Mouse (Mus musculus) mature B cell (primary cell): Measurements from ENCODE around the gene Ercc6l2.
"Not testable (repeated sequence)": the region's sequence is repeated elsewhere in the genome, so short reads cannot be mapped to it uniquely, and the experiment has no call there.

ENCODE experiments used
- in situ Hi-C: fragments of 300-500 bp; cut with MboI; formaldehyde crosslinking; loops from 2 replicates; pipeline ENCODE4 v1.14.3; 2019

The Ercc6l2 gene

DNA sequence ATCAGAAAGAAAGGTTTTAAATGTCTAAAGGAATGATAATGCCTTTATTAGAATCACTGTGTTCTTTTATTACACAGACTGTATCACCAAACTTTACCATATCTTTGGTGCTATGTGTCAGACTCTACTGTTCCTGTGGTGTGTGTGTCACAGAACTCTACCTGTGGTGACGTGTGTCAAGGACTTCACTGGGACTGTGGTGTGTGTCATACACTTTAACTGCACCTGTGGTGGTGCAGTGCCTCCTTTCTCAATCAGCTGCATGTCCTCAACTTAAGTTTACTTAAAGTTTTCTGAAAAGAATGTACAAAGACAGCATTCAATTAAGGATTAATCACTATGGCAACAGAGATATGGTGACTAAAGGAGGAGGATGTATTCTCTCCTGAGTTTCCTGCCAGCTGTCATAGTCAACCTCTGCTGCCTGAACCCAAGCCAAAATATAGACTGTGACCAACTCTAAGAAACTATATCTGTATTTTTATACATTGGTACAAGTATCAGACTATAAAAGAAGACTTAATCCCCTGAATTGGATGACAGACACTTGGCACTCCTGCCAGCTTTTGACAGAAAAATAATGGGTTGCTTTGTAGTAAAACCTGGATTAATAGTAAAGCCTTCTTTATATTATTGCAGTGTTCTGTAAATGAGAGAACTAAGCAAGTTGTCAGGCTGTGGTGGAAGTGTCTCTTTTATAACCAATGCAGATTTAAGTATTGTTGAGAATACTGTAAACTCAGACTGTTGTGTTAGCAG, 64.2 kb downstream of the Ercc6l2 start:
- in situ Hi-C loops = no loop called here

DNA sequence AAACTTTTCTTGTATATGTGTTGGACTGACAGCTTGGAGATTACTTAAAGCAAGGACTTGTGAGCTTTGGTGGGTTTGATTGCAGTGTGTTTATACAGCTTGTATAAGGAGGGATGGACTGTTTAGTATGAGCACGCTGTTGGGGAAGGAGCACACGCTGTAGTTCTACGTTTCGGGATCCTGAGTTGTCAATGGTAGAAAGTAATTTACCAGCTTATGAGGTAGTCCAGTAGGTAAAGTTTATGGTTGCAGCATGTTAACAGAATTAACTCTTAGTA, 64.8 kb downstream of the Ercc6l2 start:
- in situ Hi-C loops = no loop called here

DNA sequence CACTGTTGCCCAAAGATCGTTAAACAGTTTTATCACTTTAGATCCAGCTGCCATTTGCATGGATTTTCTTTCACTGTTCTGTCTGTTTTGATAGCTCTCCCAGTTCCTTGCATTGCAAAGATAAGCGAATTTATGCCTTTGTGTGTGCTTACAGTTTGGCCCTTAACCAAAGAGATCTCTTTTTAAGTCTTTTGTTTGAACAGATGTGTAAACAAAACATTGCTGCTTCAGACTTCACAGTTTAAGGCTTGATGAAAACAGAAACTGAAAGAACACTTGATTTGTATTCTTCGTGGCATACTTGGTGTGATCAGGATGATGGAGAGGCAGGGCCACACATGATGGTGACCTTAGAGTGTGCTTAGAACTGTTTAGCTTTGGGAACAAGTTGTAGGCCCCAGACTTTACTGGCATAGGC, 70.5 kb downstream of the Ercc6l2 start:
- in situ Hi-C loops = no loop called here

DNA sequence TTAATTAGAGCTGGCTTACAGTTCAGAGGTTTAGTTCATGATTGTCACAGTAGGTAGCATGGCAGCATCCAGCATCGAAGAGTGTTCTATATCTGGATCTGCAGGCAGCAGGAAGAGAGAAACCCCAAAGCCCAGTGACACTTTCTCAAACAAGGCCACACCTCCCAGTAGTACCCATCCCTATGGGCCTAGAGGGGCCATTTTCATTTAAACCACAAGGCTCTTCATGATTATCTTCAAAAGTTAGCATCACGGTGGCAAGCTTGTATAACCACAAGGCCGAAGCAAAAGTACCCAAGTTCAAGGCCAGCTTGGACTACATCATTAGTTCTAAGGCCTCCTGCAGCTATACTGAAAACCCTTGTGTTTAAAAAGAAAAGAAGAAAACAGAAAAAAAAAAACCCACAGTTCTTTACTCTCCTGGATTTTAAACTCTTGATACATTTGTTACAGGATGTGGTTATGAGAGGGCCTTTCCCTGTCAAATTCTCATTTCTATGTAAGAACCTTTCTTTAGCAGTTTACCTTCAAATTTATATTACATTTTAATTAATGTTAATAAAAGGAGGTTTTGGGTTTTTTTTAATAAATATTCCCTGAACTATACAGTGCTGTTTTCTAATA, 71.5 kb downstream of the Ercc6l2 start:
- in situ Hi-C loops = no loop called here

DNA sequence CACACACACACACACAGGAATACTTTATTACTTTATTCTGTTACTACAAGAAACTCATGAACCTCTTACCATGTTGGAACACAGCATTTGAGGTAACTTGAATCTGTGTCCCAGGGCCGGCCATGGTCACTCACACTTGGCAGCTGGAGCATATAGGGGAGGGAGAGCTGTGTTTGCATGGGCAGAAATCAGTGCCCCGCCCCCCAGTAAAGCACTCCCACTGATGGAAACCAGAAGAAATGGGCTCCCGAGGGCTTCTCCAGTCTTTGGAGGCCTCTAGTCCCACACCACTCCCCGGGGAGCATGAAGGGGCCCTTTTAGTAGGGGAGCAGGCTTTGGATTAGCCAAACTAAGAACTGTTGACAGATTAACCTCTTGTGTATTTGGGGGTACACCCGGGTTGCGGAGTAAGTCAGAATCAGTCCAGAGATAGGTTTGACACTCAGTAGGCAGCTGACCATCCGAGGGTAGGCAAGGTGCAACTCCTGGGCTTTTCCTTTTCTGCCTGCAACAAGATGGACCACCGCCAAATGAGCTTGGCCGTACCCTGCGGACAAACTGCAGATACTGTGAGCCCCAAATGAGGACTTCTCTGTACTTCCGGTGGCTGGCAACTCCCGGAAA, 85.8 kb downstream of the Ercc6l2 start:
- in situ Hi-C loops = no loop called here

DNA sequence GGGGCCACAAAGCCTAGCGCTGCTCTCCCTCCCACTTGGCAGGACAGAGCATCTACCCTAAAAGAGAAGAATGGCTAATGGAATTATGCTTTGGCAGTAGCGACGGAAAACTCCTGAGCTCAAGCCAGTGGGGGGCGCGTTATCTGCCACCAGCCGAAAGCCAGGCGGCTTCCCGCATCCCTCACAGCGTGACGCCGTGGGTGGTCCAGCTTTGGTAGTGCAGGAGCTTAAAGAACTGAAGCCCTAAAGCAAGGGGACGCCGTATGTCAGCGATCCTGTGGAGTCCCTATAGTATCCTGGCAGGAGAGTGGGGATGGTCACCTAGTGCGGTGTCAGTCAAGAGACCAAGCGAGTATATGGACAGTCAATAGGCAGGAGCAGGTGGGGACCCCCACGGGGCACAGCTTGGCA, 86.3 kb downstream of the Ercc6l2 start:
- in situ Hi-C loops = no loop called here

DNA sequence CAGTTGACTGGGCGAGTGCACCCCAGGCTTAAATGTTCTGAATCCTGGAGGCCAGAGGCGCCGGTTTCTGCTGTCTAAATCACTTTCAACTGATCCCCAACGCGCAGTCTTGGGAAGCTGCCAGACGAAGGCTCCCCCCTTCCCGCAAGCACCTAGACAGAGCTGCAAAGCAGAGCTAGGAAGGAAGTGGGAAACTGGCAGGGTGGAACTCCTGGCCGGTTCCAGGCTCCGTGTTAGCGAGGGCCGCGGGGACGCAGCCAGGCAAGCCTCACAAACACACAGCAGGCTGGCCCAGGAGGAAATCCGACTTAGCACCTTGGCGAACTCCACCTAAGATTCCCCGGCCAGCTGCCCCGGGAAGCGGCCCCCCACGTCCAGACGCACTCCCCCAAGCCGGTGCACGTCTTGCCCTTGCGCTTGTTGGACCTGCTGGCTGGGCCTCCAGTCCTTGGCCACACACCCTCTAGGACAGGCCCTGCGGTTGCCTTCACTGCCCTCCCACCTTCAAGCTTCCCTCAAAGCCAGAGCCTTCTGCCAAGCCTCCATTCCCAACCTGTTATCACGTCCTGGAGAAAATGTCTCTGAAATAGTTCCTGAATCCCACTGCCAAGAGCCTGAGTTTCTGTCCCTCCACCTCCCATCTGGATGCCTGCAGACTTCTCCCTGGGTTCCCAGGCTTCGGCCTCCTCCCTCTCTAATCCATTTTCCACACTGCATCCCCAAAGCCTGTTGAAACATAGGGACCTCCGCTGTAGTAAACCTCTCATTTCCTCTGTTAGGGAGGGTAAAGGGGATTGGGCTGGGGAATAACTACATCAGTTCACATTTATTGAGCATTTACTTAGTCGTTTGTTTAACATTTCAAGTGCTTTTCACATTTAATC, 86.9 kb downstream of the Ercc6l2 start:
- in situ Hi-C loops = no loop called here

DNA sequence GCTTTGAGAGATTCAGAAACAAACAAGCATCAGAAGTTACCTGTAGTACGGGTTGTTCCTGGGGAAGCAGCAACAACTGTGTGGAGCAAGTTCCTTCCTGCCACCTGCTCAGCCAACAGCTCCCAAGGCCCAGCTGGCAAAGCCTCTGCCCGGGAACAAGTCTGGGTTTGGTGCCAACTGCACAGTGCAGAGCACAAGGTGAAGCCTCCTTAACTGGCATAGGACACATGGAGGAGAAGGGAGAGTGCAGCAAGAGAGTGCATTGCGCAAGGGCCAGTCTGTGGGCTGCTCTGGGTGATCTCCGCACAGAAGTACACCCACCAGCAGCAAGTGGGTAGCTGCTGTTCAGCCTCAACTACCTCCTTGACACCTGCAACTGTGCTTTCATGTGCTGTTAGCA, 91.5 kb downstream of the Ercc6l2 start:
- in situ Hi-C loops = no loop called here

DNA sequence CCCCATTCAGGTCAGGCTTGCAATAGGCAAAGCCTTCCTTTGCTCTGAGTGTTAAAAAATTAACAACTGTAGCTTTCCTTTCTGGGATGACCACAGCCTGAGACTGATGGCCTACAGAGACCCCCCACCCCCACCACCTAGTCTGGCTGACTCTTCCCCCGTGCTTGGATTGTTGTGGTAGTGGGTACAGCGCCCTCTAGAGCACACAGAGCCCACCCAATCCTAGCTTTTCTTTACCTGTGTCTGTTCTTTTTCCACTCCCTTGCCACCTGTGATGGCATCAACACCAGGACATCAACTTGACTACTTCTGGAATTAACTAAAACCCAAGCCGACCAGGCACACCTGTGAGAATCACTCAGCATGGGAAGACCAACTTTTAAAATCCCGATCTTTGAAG, 92.4 kb downstream of the Ercc6l2 start:
- in situ Hi-C loops = no loop called here

DNA sequence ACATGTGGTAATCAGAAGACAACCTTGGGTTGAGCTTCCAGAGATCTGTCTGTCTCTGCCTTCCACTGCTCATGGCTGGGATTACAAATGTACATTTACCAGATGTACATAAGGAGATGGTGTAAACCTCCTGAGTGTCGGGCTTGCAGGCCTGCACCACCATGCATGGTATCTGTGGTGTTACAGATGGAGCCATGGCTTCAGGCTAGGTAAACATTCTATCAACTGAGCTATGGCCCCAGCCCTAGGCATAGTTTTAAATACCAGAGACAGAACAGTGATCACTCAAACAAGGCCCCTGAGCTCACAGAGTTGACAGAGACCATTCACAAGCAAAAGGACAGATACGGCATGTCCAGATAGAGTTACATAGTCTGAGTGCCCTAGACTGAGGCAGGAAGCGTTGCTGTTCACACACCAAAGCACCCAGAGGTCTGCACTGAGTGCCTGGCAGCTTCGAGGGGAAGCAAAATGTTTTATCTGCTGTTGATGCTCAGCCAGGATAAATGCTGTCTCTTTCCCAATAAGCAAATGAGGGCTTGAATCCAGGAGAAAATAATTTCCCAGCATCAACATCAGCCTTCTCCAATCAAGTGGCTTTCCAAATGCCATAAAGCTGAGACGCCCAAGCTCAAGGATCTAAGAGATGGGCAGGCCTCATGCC, 95.2 kb downstream of the Ercc6l2 start:
- in situ Hi-C loops = no loop called here

DNA sequence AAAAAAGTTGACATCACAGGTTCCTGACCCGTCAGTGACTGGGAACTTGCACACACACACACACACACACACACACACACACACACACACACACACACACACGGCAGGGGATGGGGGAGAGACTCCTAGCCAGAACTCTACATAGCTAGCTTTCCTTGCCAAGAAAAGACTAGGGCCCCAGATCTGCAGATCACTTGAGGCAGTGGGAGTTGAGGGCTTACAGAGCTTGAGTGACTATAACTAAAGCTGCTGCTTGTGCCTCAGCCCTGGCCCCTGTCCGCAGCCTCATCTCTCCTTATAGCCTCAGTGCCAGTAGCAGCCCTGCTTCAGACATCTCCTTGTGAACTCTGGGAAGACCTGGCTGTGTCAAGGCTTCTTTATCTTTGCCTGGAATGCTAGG, 96.6 kb downstream of the Ercc6l2 start:
- in situ Hi-C loops = no loop called here

DNA sequence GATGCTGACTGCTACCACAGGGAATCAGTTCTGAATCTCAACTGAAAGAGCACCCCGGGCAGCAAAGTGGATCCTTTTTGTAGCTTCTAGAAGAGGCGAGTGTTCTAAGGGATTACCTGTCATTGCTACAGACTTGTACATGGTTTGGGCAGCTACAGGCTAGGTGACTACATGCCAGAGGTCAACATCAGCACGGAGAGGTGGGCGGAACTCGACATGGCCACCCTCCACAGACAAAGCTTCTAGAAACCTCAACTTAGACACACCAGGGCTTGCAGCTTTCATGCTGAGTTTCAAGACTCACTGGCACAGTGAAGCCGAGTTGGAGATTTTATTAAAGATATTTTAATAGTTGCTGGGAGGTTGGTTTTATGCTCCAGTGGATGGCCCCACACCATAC, 98.1 kb downstream of the Ercc6l2 start:
- in situ Hi-C loops = no loop called here

DNA sequence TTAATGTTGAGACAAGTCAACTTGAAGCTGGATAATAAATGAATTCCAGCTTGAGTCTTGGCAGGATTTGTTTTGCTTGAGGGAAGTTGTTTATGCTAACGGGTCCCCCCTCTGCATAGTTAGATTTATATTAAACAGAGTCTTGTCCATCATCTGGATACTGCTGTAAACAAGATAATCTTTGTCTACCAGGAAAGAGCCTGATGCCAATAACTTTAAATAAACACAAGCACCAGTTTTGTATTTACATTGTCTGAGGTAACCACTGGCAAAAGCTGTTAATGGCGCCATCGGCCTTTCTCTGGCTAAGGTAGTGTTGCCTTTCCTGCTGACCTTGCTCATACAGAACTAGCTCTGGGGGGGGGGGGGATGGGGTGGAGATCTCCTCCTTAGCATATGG, 100.1 kb downstream of the Ercc6l2 start:
- in situ Hi-C loops = no loop called here

DNA sequence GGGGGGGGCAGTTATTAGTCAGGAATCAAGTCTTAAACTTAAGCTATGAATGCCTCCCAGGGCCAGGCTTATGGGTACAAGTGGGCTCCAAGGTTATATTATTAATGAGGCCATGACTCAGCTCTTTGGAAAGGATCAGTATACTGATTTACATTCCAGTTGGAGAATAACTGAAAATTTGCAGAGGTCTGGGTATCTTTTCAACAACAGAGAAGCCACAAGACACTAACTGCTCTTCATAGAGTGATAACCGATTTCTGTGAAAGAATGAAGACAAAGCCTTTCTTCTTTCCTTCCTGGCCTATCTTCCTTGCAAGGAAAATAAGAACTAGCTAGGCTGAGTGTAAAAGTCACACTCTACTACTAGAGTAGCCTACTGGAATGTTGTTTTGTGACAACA, 100.6 kb downstream of the Ercc6l2 start:
- in situ Hi-C loops = no loop called here

DNA sequence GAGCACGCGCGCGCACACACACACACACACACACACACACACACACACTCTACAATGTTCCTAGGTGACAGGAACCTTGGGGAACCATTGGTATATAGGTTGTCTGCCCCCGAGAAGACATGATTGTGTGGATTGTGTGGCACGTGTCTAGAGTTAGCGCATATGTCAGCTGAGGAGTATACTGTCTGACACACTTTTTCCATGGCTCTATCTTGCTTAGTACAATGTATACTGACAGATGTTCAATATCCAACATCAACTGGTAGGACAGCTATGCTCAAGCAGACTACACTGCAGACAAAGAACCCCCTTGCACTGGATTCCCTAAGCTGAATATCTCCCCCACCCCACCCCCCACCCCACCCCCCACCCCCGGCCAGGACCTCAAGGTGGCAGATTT, 101.5 kb downstream of the Ercc6l2 start:
- in situ Hi-C loops = no loop called here

DNA sequence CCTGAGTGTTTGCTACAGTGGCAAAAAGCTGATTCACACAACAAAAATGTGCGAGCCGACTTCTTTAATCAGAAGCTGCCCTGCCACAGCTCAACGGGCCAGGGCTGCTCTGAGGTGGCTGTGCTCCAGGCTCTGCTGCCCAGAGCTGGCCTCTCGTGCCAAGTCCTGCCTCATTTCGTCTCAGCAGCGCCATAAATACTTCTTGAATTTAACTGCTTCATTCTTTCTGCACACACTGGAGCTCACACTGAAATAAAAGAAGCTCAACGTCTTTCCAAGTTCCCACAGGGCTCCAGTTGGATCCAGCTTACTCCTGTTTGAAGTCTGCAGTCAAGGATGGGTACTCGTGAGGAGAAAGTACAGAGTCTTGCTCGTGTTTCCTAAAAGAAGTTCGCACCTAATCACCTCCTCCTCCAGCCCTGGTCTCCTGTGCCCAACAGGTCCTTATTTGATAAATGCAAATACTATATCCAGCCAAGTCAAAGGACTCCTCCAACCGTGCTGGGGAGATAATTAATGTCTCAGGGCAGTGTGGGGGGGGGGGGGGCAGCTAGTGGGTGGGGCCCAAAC, 102.2 kb downstream of the Ercc6l2 start:
- in situ Hi-C loops = no loop called here

DNA sequence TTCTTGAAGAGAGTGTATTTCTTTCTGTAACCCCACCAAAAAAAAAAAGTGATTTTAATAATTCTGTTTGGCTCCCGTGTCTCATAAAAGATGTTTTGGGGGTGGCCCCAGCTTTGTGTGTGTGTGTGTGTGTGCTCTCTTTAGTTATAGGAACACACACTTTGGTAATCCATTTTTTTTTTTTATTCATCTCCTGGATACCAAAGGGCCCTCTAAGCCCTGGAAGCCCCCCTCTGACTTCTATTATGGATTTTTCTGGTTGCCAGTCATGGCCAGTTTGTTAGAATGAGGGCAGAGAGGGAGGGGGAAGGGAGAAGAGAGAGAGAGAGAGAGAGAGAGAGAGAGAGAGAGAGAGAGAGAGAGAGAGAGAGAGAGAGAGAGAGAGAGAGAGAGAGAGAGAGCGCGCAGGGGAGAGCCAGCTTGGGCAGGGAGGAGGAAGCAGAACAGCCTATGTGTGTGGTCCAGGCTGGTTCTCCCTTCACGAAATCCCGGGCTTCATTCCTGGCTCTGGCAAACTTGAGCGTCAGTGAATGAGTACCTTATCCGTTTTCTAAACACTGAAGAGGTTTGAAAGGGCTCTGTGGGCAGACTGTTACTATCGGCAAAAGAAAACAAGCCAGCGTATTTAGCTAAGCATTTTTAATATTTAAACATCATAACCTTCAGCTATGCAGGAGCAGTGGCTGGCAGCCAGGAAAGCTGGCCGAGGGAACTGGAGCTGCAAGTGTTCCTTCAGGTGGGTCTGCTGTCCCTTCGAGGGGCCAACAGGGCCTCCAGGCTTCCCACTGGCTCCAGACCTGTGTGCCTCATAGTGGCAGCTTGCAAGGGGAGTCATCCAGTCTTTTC, 103.0 kb downstream of the Ercc6l2 start:
- in situ Hi-C loops = no loop called here

DNA sequence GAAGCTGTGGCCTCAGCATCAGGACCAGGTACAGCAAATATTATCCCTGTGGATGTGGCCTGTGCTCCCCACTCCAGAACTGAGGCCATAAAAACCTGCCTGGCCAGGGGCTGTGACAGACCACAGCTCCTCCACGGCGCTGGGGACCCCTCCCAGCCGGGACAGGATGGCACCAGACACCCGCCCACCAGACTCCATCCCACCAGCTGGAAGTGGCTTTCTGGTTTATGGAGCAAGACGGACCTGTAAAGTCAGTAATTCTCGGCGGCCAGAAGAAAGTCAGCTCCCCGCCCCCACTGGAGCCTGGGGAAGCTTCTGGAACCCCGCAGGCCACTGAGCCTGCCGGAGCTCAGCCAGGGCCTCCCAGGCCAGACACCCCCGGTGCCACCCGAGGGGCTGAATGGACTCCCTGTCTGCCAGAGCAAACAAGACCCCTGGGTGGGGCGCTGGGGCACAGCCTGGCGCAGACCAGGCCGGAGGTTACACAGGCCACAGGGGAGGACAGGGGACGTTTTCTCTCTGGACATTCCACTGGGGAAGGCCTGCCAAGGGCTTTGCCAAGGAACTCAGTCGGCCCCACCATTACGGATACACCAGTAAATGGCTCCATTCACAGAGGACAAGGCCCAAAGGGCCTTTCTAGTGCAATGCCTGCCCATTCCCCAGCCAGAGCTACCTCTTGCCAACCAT, 103.8 kb downstream of the Ercc6l2 start:
- in situ Hi-C loops = no loop called here

DNA sequence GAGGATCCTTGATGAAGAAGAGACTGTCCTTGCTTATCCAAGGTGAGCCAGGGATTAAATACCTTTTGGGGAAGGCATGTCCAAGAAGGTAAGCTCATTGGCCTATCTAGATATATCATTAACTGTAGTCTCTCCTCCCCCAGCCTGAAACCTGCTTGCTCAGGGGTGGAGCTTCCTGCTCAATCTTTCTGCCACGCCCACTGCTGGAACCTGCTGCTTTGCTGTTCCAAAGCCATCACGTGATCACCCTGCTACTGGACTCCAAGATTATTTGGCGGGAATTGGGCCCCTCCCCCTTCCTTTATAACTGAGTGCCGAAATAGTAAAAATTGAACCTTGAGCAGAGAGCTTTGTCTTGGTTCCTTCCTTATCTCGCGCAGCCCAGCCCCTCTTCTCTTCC, 109.0 kb downstream of the Ercc6l2 start:
- in situ Hi-C loops = not testable (repeated sequence)

DNA sequence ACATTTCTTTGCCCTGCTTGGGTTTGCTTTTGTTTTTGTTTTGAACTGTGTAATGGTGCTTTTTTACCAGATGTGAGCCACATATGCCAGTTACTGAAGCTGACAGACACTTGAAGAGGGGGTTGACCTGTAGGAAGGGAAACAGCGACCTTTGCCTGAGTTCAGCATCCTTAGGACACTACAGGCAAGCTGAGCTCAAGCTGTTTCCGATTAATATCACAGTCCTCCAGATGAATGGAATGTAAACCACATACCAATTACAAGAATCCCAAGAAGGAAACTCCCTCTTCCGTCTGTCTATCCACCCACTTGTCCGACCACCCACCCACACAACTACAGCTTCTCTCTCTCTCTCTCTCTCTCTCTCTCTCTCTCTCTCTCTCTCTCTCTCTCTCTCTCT, 112.3 kb downstream of the Ercc6l2 start:
- in situ Hi-C loops = no loop called here
